ENCODE assay signal across 24 mouse cellular contexts in the genomic region with DNA sequence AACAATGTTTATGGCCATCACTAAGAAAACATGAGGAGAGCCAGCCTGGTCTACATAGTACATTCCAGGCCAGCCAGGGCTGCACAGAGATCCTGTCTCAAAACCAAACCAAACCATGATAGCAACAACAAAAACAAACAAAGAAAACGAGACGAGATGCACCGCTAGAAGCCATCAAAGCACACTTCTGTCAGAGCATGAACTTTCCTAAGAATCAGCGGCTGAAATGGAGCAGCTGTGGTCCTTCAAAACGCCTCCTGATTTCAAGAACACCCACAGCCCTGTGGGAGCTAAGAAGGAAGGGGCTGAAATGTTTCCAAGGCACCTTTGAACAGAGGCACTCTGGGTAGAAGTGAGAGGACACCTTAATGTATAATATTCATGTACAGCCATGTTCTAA.
"Had no signal": no experiment of that assay in that cellular context is flagged by ENCODE, and none has a peak within 500 bp of the region (broad histone marks: within the 10 kb centered on the region; RNA-seq: fewer than 3 reads in every experiment).

No protein-coding gene starts in this region.

- H3K4me1 ChIP-seq: heart, embryonic 13.5 days; heart, embryonic 15.5 days; hindbrain, embryonic 13.5 days; hindbrain, embryonic 15.5 days; kidney, embryonic 15.5 days; limb, embryonic 13.5 days; limb, embryonic 15.5 days had no signal

- H3K27me3 ChIP-seq: heart, embryonic 13.5 days; heart, embryonic 15.5 days; hindbrain, embryonic 13.5 days; hindbrain, embryonic 15.5 days; kidney, embryonic 15.5 days; limb, embryonic 13.5 days; limb, embryonic 15.5 days had no signal

- H3K27ac ChIP-seq: gastrocnemius, adult 2 months; heart, adult 2 months; heart, embryonic 13.5 days; heart, embryonic 15.5 days; hindbrain, embryonic 13.5 days; hindbrain, embryonic 15.5 days; hindbrain, postnatal 0 days; kidney, embryonic 15.5 days; limb, embryonic 13.5 days; limb, embryonic 15.5 days had no signal

- ATAC-seq: hindbrain, postnatal 0 days; intestine, embryonic 16.5 days had no signal

- H3K9ac ChIP-seq: heart, embryonic 13.5 days; heart, embryonic 15.5 days; hindbrain, embryonic 13.5 days; hindbrain, embryonic 15.5 days; kidney, embryonic 15.5 days; limb, embryonic 13.5 days; limb, embryonic 15.5 days had no signal

- H3K4me3 ChIP-seq: gastrocnemius, adult 2 months; heart, adult 2 months; heart, embryonic 13.5 days; heart, embryonic 15.5 days; hindbrain, embryonic 13.5 days; hindbrain, embryonic 15.5 days; kidney, embryonic 15.5 days; limb, embryonic 13.5 days; limb, embryonic 15.5 days had no signal

- DNase-seq: gastrocnemius, adult 2 months; gastrocnemius, postnatal 10 days; gastrocnemius, postnatal 25 days; heart, adult 2 months; heart, postnatal 14 days; heart, postnatal 36 days; kidney, adult 11 months; kidney, adult 2 months; kidney, adult 9 months; kidney, postnatal 10 days; kidney, postnatal 36 days; layer of hippocampus, adult 9-11 months; layer of hippocampus, postnatal 36 days; left cerebral cortex, postnatal 4 days had no signal

- H3K9me3 ChIP-seq: heart, embryonic 13.5 days; heart, embryonic 15.5 days; hindbrain, embryonic 13.5 days; hindbrain, embryonic 15.5 days; kidney, embryonic 15.5 days; limb, embryonic 13.5 days; limb, embryonic 15.5 days had no signal

- H3K4me2 ChIP-seq: heart, embryonic 11.5 days; heart, embryonic 13.5 days; heart, embryonic 15.5 days; hindbrain, embryonic 13.5 days; hindbrain, embryonic 15.5 days; kidney, embryonic 15.5 days; limb, embryonic 13.5 days; limb, embryonic 15.5 days had no signal
